Mouse (Mus musculus): ENCODE measurements at regions not wholly inside any gene's neighbourhood (a gene's known extent, or its start where the extent isn't known, plus 50 kb on each side); places are given as distances from the start of the nearest gene placed in this dataset.

GRCm38 (mm10) chr1:153997201-153998181 is 97.5 kb upstream of the Teddm2 start:
- Histone ChIP-seq H3K4me3 (ENCODE audit: low read depth, low read length) (no peak overlapping the region), H3K36me3 (ENCODE audit: insufficient read depth, low read length) (no peaks in the 10 kb centered on the region), H3K9ac (replicated peaks; ENCODE audit: low read depth) (no peak overlapping the region), H3K4me1 (ENCODE audit: insufficient read depth, low read depth, low read length) (no peaks in the 10 kb centered on the region), H3K27me3 (replicated peaks; ENCODE audit: insufficient read depth, low read length) (no peaks in the 10 kb centered on the region), H3K4me2 (replicated peaks; ENCODE audit: low read depth, low read length) (no peak overlapping the region), H3K9me3 (ENCODE audit: low read length) (no peaks in the 10 kb centered on the region), H3K27ac (ENCODE audit: low read length) (no peak overlapping the region)
- ATAC-seq (no peak), DNase-seq (ENCODE audit: low spot score) (no peak)
- WGBS: 44% methylated on average over 15 of the region's 15 CpGs
- no peak for TF ChIP-seq EP300 (IDR thresholded peaks at IDR 0.05)
- TF ChIP-seq CTCF (IDR thresholded peaks at IDR 0.05): no peak

- no peak for DNase-seq (ENCODE audit: low spot score)
- no peaks in the 10 kb centered on the region for H3K4me1 ChIP-seq (ENCODE audit: insufficient read depth, low read depth, low read length)
- no peak overlapping the region for H3K27ac ChIP-seq (ENCODE audit: low read length)
- H3K27me3 ChIP-seq (replicated peaks; ENCODE audit: insufficient read depth, low read length): no peaks in the 10 kb centered on the region
- no peaks in the 10 kb centered on the region for H3K36me3 ChIP-seq (ENCODE audit: insufficient read depth, low read length)
- H3K9ac ChIP-seq (replicated peaks; ENCODE audit: low read depth): no peak overlapping the region
- no peak overlapping the region for H3K4me3 ChIP-seq (ENCODE audit: low read depth, low read length)
- H3K4me2 ChIP-seq (replicated peaks; ENCODE audit: low read depth, low read length): no peak overlapping the region
- TF ChIP-seq EP300 (IDR thresholded peaks at IDR 0.05): no peak
- no peak for TF ChIP-seq CTCF (IDR thresholded peaks at IDR 0.05)
- H3K9me3 ChIP-seq (ENCODE audit: low read length): no peaks in the 10 kb centered on the region
- 37% methylated on average over 6 of the region's 6 CpGs for WGBS
- no peak for ATAC-seq
Observed at GRCm38 (mm10) chr1:153999776-154000175, 99.7 kb upstream of the Teddm2 start.

- H3K4me2 ChIP-seq (replicated peaks; ENCODE audit: low read depth, low read length): no peak overlapping the region
- 63% methylated on average over 7 of the region's 7 CpGs for WGBS
- no peaks in the 10 kb centered on the region for H3K36me3 ChIP-seq (ENCODE audit: insufficient read depth, low read length)
- no peak overlapping the region for H3K4me3 ChIP-seq (ENCODE audit: low read depth, low read length)
- no peak overlapping the region for H3K9ac ChIP-seq (replicated peaks; ENCODE audit: low read depth)
- H3K27me3 ChIP-seq (replicated peaks; ENCODE audit: insufficient read depth, low read length): no peaks in the 10 kb centered on the region
- no peak overlapping the region for H3K27ac ChIP-seq (ENCODE audit: low read length)
- DNase-seq (ENCODE audit: low spot score) (no peak), ATAC-seq (no peak)
- no peaks in the 10 kb centered on the region for H3K9me3 ChIP-seq (ENCODE audit: low read length)
- TF ChIP-seq CTCF (IDR thresholded peaks at IDR 0.05) (no peak), EP300 (IDR thresholded peaks at IDR 0.05) (no peak)
- no peaks in the 10 kb centered on the region for H3K4me1 ChIP-seq (ENCODE audit: insufficient read depth, low read depth, low read length)
Observed at GRCm38 (mm10) chr1:154003669-154004068, 103.6 kb upstream of the Teddm2 start.

- Histone ChIP-seq H3K4me1 (ENCODE audit: insufficient read depth, low read depth, low read length) (no peaks in the 10 kb centered on the region), H3K36me3 (ENCODE audit: insufficient read depth, low read length) (no peaks in the 10 kb centered on the region), H3K9me3 (ENCODE audit: low read length) (no peaks in the 10 kb centered on the region), H3K9ac (replicated peaks; ENCODE audit: low read depth) (no peak overlapping the region), H3K4me2 (replicated peaks; ENCODE audit: low read depth, low read length) (no peak overlapping the region), H3K27me3 (replicated peaks; ENCODE audit: insufficient read depth, low read length) (no peaks in the 10 kb centered on the region), H3K27ac (ENCODE audit: low read length) (no peak overlapping the region), H3K4me3 (ENCODE audit: low read depth, low read length) (no peak overlapping the region)
- WGBS: 86% methylated on average over 4 of the region's 4 CpGs
- TF ChIP-seq EP300 (IDR thresholded peaks at IDR 0.05): no peak
- DNase-seq (ENCODE audit: low spot score) (no peak), ATAC-seq (no peak)
Observed at GRCm38 (mm10) chr1:154004647-154005046, 104.6 kb upstream of the Teddm2 start.

- 84% methylated on average over 13 of the region's 13 CpGs for WGBS
- no peak overlapping the region for H3K4me3 ChIP-seq (ENCODE audit: low read depth, low read length)
- H3K36me3 ChIP-seq (ENCODE audit: insufficient read depth, low read length): no peaks in the 10 kb centered on the region
Observed at GRCm38 (mm10) chr1:154006055-154006454, 106.0 kb upstream of the Teddm2 start.

GRCm38 (mm10) chr1:154007440-154007839 is 107.4 kb upstream of the Teddm2 start:
- Histone ChIP-seq H3K36me3 (ENCODE audit: insufficient read depth, low read length) (no peaks in the 10 kb centered on the region), H3K4me2 (replicated peaks; ENCODE audit: low read depth, low read length) (no peak overlapping the region), H3K9me3 (ENCODE audit: low read length) (no peaks in the 10 kb centered on the region), H3K4me3 (ENCODE audit: low read depth, low read length) (no peak overlapping the region), H3K27me3 (replicated peaks; ENCODE audit: insufficient read depth, low read length) (no peaks in the 10 kb centered on the region), H3K4me1 (ENCODE audit: insufficient read depth, low read depth, low read length) (no peaks in the 10 kb centered on the region), H3K9ac (replicated peaks; ENCODE audit: low read depth) (no peak overlapping the region), H3K27ac (ENCODE audit: low read length) (no peak overlapping the region)
- DNase-seq (ENCODE audit: low spot score) (no peak), ATAC-seq (no peak)
- TF ChIP-seq EP300 (IDR thresholded peaks at IDR 0.05) (no peak), CTCF (IDR thresholded peaks at IDR 0.05) (no peak)
- 93% methylated on average over 3 of the region's 3 CpGs for WGBS

More at GRCm38 (mm10) chr1:154006055-154006454, 106.0 kb upstream of the Teddm2 start:
- H3K27me3 ChIP-seq (replicated peaks; ENCODE audit: insufficient read depth, low read length): no peaks in the 10 kb centered on the region
- ATAC-seq (no peak), DNase-seq (ENCODE audit: low spot score) (no peak)
- no peaks in the 10 kb centered on the region for H3K4me1 ChIP-seq (ENCODE audit: insufficient read depth, low read depth, low read length)
- H3K4me2 ChIP-seq (replicated peaks; ENCODE audit: low read depth, low read length): no peak overlapping the region
- no peak overlapping the region for H3K27ac ChIP-seq (ENCODE audit: low read length)
- TF ChIP-seq EP300 (IDR thresholded peaks at IDR 0.05): no peak
- TF ChIP-seq CTCF (IDR thresholded peaks at IDR 0.05): no peak
- H3K9me3 ChIP-seq (ENCODE audit: low read length): no peaks in the 10 kb centered on the region
- H3K9ac ChIP-seq (replicated peaks; ENCODE audit: low read depth): no peak overlapping the region

All from lung, postnatal 0 days (tissue).